Mouse (Mus musculus): ENCODE measurements around the gene Toe1.

- TF ChIP-seq POLR2A (IDR thresholded peaks at IDR 0.05; ENCODE audit: borderline replicate concordance, control insufficient read depth, low read depth, low read length), result no peak
- no peak for TF ChIP-seq CTCF (IDR thresholded peaks at IDR 0.05; ENCODE audit: control insufficient read depth, insufficient read depth, low read length)
Observed at GRCm38 (mm10) chr4:116811012-116811411, 3.6 kb upstream of the Toe1 start.
